Mouse (Mus musculus) liver, embryonic 14.5 days (tissue): ENCODE measurements around the gene Rbbp6.

Source experiments
- CTCF ChIP-seq: IDR thresholded peaks from 2 replicates; pipeline ENCODE4 v1.5.1; 2016; ENCODE audit warnings: antibody characterized with exemption, low read depth, control low read depth
- EP300 ChIP-seq: IDR thresholded peaks from 2 replicates; pipeline ENCODE4 v1.6.1; 2016; ENCODE audit warnings: antibody characterized with exemption, low read depth

DNA sequence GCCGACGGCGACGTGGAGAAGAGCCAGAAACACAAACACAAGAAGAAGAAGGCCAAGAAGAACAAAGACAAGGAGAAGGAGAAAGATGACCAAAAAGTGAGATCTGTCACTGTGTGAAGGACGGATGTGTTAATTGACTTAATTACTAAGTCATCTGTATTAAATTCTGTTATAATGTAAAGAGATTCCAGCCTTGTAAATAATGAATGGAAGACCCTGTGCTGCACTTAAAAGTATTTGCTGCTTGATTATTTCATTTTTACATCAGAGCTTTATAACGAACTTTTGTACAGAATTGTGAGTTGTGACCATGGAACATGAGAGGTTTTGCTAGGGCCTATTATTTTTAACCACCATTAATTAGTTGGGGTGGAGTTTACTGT, 36.5 kb downstream of the Rbbp6 start:
- TF ChIP-seq CTCF (no peak), EP300 (no peak)
